Mouse (Mus musculus) T-helper 1 cell (primary cell): ENCODE results near the gene Exd2.

Experiments used
- in situ Hi-C: fragments of 300-600 bp; cut with MboI, MseI; formaldehyde crosslinking; loops from one replicate; pipeline ENCODE4 v1.15.1; 2025; ENCODE audit warnings: high pct_unique_total_duplicates

Gene Exd2

GRCm38 (mm10) chr12:80549646-80550045, 86.8 kb downstream of the Exd2 start:
- in situ Hi-C loops: no loop called here
